Mouse (Mus musculus) spleen, adult 2 months (tissue): Measurements from ENCODE around the gene Avp. TPM values are rescaled to one million over a fixed set of nuclear protein-coding genes. Genes with fewer than 3 reads are reported as not detected.
A peak's percentile ranks its signal among the peaks of the same experiment; 100 is the strongest.

Experiments
- DNase-seq, 2 experiments: peaks; one replicate each; pipeline versions ENCODE4 v3.0.0 to v3.0.0-alpha.2; 2012 to 2021; ENCODE audit warnings: low spot score in 2 of 2, low read depth in 1 of 2
- H3K27ac ChIP-seq: fragments of 200-500 bp; 2 replicates; pipeline ENCODE4 v1.5.1; 2012; ENCODE audit warnings: low read length, inconsistent platforms; ENCODE audit not compliant: insufficient read depth
- H3K27me3 ChIP-seq: fragments of 200-500 bp; 2 replicates; pipeline ENCODE4 v1.6.1; 2012; ENCODE audit warnings: mild to moderate bottlenecking, moderate library complexity, low read length, inconsistent platforms; ENCODE audit not compliant: control insufficient read depth, insufficient read depth
- H3K36me3 ChIP-seq: fragments of 200-500 bp; 2 replicates; pipeline ENCODE4 v1.6.1; 2012; ENCODE audit warnings: mild to moderate bottlenecking, low read length, inconsistent platforms; ENCODE audit not compliant: control insufficient read depth, insufficient read depth
- H3K4me1 ChIP-seq: fragments of 200-500 bp; 2 replicates; pipeline ENCODE4 v1.6.1; 2011; ENCODE audit warnings: inconsistent platforms; ENCODE audit not compliant: control insufficient read depth, insufficient read depth, insufficient read length
- H3K4me3 ChIP-seq: fragments of 200-500 bp; 2 replicates; pipeline ENCODE4 v1.5.1; 2011; ENCODE audit warnings: mild to moderate bottlenecking, inconsistent platforms; ENCODE audit not compliant: insufficient read depth, insufficient read length; ENCODE audit errors: extremely low read depth
- CTCF ChIP-seq: fragments of 200-500 bp; IDR thresholded peaks from 2 replicates; pipeline ENCODE4 v1.5.1; 2011; ENCODE audit warnings: mild to moderate bottlenecking, inconsistent platforms; ENCODE audit not compliant: insufficient read depth, insufficient read length, insufficient replicate concordance; ENCODE audit errors: extremely low read depth
- POLR2A ChIP-seq: fragments of 200-500 bp; IDR thresholded peaks from 2 replicates; pipeline ENCODE4 v1.6.1; 2011; ENCODE audit warnings: low read depth, low read length, inconsistent platforms
- WGBS: fragments of 180-500 bp; shearing (Covaris S2); methylation state at CpG from one replicate; pipeline ENCODE4 v1.1.7; 2018; 5-methylcytosine and 5-hydroxymethylcytosine counted together
- polyA plus RNA-seq: library from polyadenylated mRNA; depleted of rRNA; stranded (reverse); fragments of >200 nt; gene quantifications from 2 replicates; pipeline ENCODE4 v1.2.3, GENCODE M21; 2012; rRNA removed

The Avp gene
- polyA plus RNA-seq, result not detected in 2 replicates

GRCm38 (mm10) chr2:130582552-130582951 is at the start of gene Avp:
Gene Avp, minus strand, starts transcription at chr2:130582554.
- no peak within 1 kb of the TSS for H3K4me3 ChIP-seq
- H3K27ac ChIP-seq, result no peak within 1 kb of the TSS
- TF ChIP-seq POLR2A (no peak), CTCF (no peak)
- no peak for DNase-seq
- H3K27me3 ChIP-seq, result peaks cover 12% of the 10 kb centered on the region
- WGBS, result 67% methylated on average over 10 of the region's 10 CpGs
- H3K4me1 ChIP-seq, result 0 out of 2 replicates have a peak, but pooled peaks cover 2% of the 10 kb centered on the region
- H3K36me3 ChIP-seq, result no peaks in the 10 kb centered on the region

DNA sequence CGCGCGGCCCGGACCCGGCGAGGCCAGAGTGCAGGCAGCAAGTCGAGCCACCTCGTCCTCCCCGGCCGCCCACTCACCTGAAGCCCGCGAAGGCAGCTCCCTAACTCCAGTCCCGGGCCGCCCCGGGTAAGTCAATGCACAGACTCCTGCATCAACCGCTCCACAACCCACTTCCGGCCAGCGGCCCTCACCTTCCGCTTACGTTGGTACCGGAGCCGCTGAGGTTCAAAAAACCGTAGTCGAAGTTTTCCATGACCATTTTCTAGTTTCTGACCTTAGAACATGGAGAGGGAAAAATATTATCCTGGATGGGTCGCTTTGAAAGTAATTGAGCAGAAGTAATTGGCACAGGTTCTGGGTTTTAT is 47.5 kb upstream of the Avp start, which contains the start of the genes Fastkd5 and Ubox5:
TSS of gene Fastkd5 (minus strand) at position 189 of the 365 bp plus-strand sequence.
TSS of gene Ubox5 (minus strand) at position 200 of the 365 bp plus-strand sequence.
- TF ChIP-seq CTCF, result no peak
- TF ChIP-seq POLR2A, result no peak

GRCm38 (mm10) chr2:130629080-130629838 is 46.9 kb upstream of the Avp start:
- Histone ChIP-seq H3K4me3 (peak overlapping the region; percentile 94), H3K27ac (peak overlapping the region; percentile 63; the same call in 1 of the 2 replicates), H3K36me3 (peaks cover 6% of the 10 kb centered on the region), H3K27me3 (peaks cover 1% of the 10 kb centered on the region; the same call in 1 of the 2 replicates), H3K4me1 (peaks cover 3% of the 10 kb centered on the region; the same call in 1 of the 2 replicates)
- DNase-seq, result no peak
- WGBS, result 2% methylated on average over 37 of the region's 37 CpGs
- no peak for TF ChIP-seq CTCF
- no peak for TF ChIP-seq POLR2A

More for the DNA sequence above, 47.5 kb upstream of the Avp start, which contains the start of the genes Fastkd5 and Ubox5:
- DNase-seq, result peak; percentile 76 to 86
- WGBS, result under 1% methylated on average over 22 of the region's 25 CpGs
- Histone ChIP-seq H3K4me3 (peak within 1 kb of the TSS; percentile 94), H3K27ac (peak within 1 kb of the TSS; percentile 63; the same call in 1 of the 2 replicates), H3K27me3 (peaks cover 3% of the 10 kb centered on the region), H3K36me3 (peaks cover 6% of the 10 kb centered on the region), H3K4me1 (peaks cover 9% of the 10 kb centered on the region)

- no peak overlapping the region for H3K27ac ChIP-seq
- DNase-seq, result no peak
- H3K27me3 ChIP-seq, result no peaks in the 10 kb centered on the region
- H3K4me1 ChIP-seq, result peaks cover 2% of the 10 kb centered on the region; the same call in 1 of the 2 replicates
- H3K4me3 ChIP-seq, result no peak overlapping the region
- TF ChIP-seq POLR2A (no peak), CTCF (no peak)
- H3K36me3 ChIP-seq, result peaks cover 6% of the 10 kb centered on the region
- WGBS, result 71% methylated on average over 3 of the region's 3 CpGs
Observed at GRCm38 (mm10) chr2:130628424-130628823, 46.1 kb upstream of the Avp start.

GRCm38 (mm10) chr2:130618972-130619371 is 36.6 kb upstream of the Avp start:
- WGBS, result 92% methylated on average over 7 of the region's 7 CpGs
- Histone ChIP-seq H3K4me1 (no peaks in the 10 kb centered on the region), H3K36me3 (peaks cover 10% of the 10 kb centered on the region), H3K27ac (no peak overlapping the region), H3K27me3 (no peaks in the 10 kb centered on the region), H3K4me3 (no peak overlapping the region)
- DNase-seq, result no peak
- TF ChIP-seq CTCF (no peak), POLR2A (no peak)

DNA sequence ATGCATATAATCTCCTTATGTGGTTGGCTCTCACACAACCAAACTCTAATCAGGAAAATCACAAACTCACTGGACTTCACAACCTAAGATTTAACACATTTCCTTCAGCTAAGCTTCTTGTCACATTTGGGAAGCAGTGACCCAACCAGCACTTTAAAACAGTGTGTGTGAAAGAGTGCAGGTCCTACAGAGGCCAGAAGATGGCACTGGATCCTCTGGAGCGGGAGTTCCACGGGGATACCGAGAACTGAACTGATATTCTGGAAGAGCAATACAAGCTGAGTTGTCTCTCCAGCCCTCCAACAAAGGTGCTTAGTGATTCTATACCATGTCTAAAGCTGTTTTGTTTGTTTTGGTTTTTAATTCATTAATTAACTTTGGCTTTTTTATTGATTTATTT is 30.7 kb upstream of the Avp start:
- H3K27me3 ChIP-seq, result no peaks in the 10 kb centered on the region
- H3K27ac ChIP-seq, result no peak overlapping the region
- TF ChIP-seq POLR2A (no peak), CTCF (no peak)
- H3K36me3 ChIP-seq, result peaks cover 7% of the 10 kb centered on the region
- H3K4me1 ChIP-seq, result no peaks in the 10 kb centered on the region
- 88% methylated on average over 3 of the region's 3 CpGs for WGBS
- DNase-seq, result no peak
- no peak overlapping the region for H3K4me3 ChIP-seq

DNA sequence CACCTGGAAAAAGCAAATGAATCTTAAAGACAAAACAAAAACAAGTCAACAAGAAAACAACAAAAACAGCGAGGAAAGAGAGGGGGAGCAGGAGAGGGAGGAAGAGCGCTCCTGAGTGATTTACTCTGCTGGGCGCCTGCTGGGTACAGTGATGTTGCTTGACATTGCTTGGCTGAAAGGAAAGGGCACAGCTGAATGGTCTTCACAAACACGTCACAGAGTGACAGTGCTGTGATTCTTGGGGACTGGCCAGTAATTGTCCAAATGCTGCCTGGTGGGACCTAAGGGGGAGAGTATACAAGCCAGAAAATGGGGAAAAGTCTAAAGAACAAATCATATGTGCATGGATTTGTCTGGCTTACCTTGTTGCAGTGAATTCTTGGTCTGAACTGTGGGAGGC is 19.8 kb upstream of the Avp start:
- TF ChIP-seq POLR2A (no peak), CTCF (no peak)
- Histone ChIP-seq H3K4me1 (no peaks in the 10 kb centered on the region), H3K36me3 (peaks cover 9% of the 10 kb centered on the region), H3K27me3 (no peaks in the 10 kb centered on the region), H3K27ac (no peak overlapping the region), H3K4me3 (no peak overlapping the region)
- DNase-seq, result no peak
- 94% methylated on average over 4 of the region's 4 CpGs for WGBS
